Mouse (Mus musculus) ES-Bruce4 (cell line): ENCODE measurements at regions not wholly inside any gene's neighbourhood (a gene's known extent, or its start where the extent isn't known, plus 50 kb on each side); places are given as distances from the start of the nearest gene placed in this dataset.

Experiments
- H3K27ac ChIP-seq: 2 replicates; pipeline ENCODE4 v1.5.1; 2012; ENCODE audit warnings: low read length, inconsistent platforms; ENCODE audit not compliant: insufficient read depth
- H3K27me3 ChIP-seq: 2 replicates; pipeline ENCODE4 v1.6.1; 2012; ENCODE audit warnings: mild to moderate bottlenecking, low read length, inconsistent platforms; ENCODE audit not compliant: control insufficient read depth, poor library complexity, insufficient read depth, severe bottlenecking
- H3K36me3 ChIP-seq: 2 replicates; pipeline ENCODE4 v1.6.1; 2012; ENCODE audit warnings: inconsistent platforms, mild to moderate bottlenecking, low read length, moderate library complexity; ENCODE audit not compliant: control insufficient read depth, poor library complexity, insufficient read depth, severe bottlenecking
- H3K4me1 ChIP-seq: one replicate; pipeline ENCODE4 v1.8.1; 2011; ENCODE audit warnings: low read length; ENCODE audit not compliant: control insufficient read depth, insufficient read depth
- H3K4me3 ChIP-seq: 2 replicates; pipeline ENCODE4 v1.5.1; 2011; ENCODE audit warnings: low read depth, mild to moderate bottlenecking, low read length
- H3K9ac ChIP-seq: 2 replicates; pipeline ENCODE4 v1.6.1; 2012; ENCODE audit warnings: low read depth, mild to moderate bottlenecking, inconsistent platforms; ENCODE audit not compliant: poor library complexity, severe bottlenecking
- H3K9me3 ChIP-seq: replicated peaks from 2 replicates; pipeline ENCODE4 v1.6.1; 2012; ENCODE audit warnings: mild to moderate bottlenecking, low read length, inconsistent platforms; ENCODE audit not compliant: control insufficient read depth, poor library complexity, insufficient read depth, severe bottlenecking
- CTCF ChIP-seq: IDR thresholded peaks from one replicate; pipeline ENCODE4 v1.8.1; 2011; ENCODE audit warnings: low read depth, low read length
- EP300 ChIP-seq: IDR thresholded peaks from 2 replicates; pipeline ENCODE4 v1.6.1; 2011; ENCODE audit warnings: low read depth, low read length; ENCODE audit not compliant: insufficient read depth
- POLR2A ChIP-seq: IDR thresholded peaks from one replicate; pipeline ENCODE4 v1.8.1; 2011; ENCODE audit warnings: low read length; ENCODE audit not compliant: insufficient read depth

- H3K9me3 ChIP-seq = no peaks in the 10 kb centered on the region
- H3K4me1 ChIP-seq = no peaks in the 10 kb centered on the region
- no peaks in the 10 kb centered on the region for H3K27me3 ChIP-seq
- no peak overlapping the region for H3K9ac ChIP-seq
- no peaks in the 10 kb centered on the region for H3K36me3 ChIP-seq
- H3K27ac ChIP-seq = no peak overlapping the region
- no peak overlapping the region for H3K4me3 ChIP-seq
- TF ChIP-seq EP300 (no peak), CTCF (no peak), POLR2A (no peak)
Observed at GRCm38 (mm10) chr6:107431033-107431432, 98.5 kb upstream of the Lrrn1 start.

- H3K27me3 ChIP-seq = no peaks in the 10 kb centered on the region
- no peaks in the 10 kb centered on the region for H3K36me3 ChIP-seq
- TF ChIP-seq CTCF (no peak), POLR2A (no peak), EP300 (no peak)
- no peaks in the 10 kb centered on the region for H3K9me3 ChIP-seq
- H3K9ac ChIP-seq = no peak overlapping the region
- H3K4me3 ChIP-seq = no peak overlapping the region
- no peaks in the 10 kb centered on the region for H3K4me1 ChIP-seq
- H3K27ac ChIP-seq = no peak overlapping the region
Observed at GRCm38 (mm10) chr6:107442058-107442457, 87.5 kb upstream of the Lrrn1 start.

- no peak overlapping the region for H3K4me3 ChIP-seq
- no peaks in the 10 kb centered on the region for H3K9me3 ChIP-seq
- H3K27ac ChIP-seq = no peak overlapping the region
- no peak overlapping the region for H3K9ac ChIP-seq
- H3K27me3 ChIP-seq = no peaks in the 10 kb centered on the region
- no peaks in the 10 kb centered on the region for H3K36me3 ChIP-seq
- H3K4me1 ChIP-seq = no peaks in the 10 kb centered on the region
- TF ChIP-seq EP300 (no peak), POLR2A (no peak), CTCF (no peak)
Observed at GRCm38 (mm10) chr6:107444336-107444735, 85.2 kb upstream of the Lrrn1 start.

GRCm38 (mm10) chr6:107459220-107459619 lies 70.3 kb upstream of the Lrrn1 start:
- Histone ChIP-seq H3K4me1 (no peaks in the 10 kb centered on the region), H3K9me3 (no peaks in the 10 kb centered on the region; the same call in 1 of the 2 replicates), H3K9ac (no peak overlapping the region), H3K27ac (no peak overlapping the region), H3K36me3 (no peaks in the 10 kb centered on the region), H3K4me3 (no peak overlapping the region), H3K27me3 (no peaks in the 10 kb centered on the region)
- TF ChIP-seq POLR2A (no peak), CTCF (no peak), EP300 (no peak)

GRCm38 (mm10) chr6:107462440-107462839 lies 67.1 kb upstream of the Lrrn1 start:
- no peak overlapping the region for H3K4me3 ChIP-seq
- no peaks in the 10 kb centered on the region; the same call in 1 of the 2 replicates for H3K9me3 ChIP-seq
- no peaks in the 10 kb centered on the region for H3K4me1 ChIP-seq
- TF ChIP-seq CTCF = no peak
- no peak for TF ChIP-seq POLR2A
- TF ChIP-seq EP300 = no peak
- H3K27me3 ChIP-seq = no peaks in the 10 kb centered on the region
- no peaks in the 10 kb centered on the region for H3K36me3 ChIP-seq
- no peak overlapping the region for H3K27ac ChIP-seq
- H3K9ac ChIP-seq = no peak overlapping the region

- no peak overlapping the region for H3K9ac ChIP-seq
- H3K27me3 ChIP-seq = no peaks in the 10 kb centered on the region
- H3K36me3 ChIP-seq = no peaks in the 10 kb centered on the region
- no peak overlapping the region for H3K27ac ChIP-seq
- no peaks in the 10 kb centered on the region for H3K9me3 ChIP-seq
- no peak overlapping the region for H3K4me3 ChIP-seq
- H3K4me1 ChIP-seq = no peaks in the 10 kb centered on the region
- no peak for TF ChIP-seq EP300
- no peak for TF ChIP-seq CTCF
- no peak for TF ChIP-seq POLR2A
Observed at GRCm38 (mm10) chr6:107473395-107473794, 56.2 kb upstream of the Lrrn1 start.
